Mouse (Mus musculus): ENCODE results near the gene Mx1. TPM values are rescaled to one million over a fixed set of nuclear protein-coding genes. Genes with fewer than 3 reads are reported as not detected.

Gene Mx1
- 0.45 and 1.9 TPM in 2 replicates for polyA plus RNA-seq (2012; rRNA removed)

GRCm38 (mm10) chr16:97462481-97463181 lies at the start of gene Mx1:
Gene Mx1 (minus strand): TSS chr16:97462907.
- Histone ChIP-seq H3K4me1 (ENCODE audit: control insufficient read depth, insufficient read depth, low read length) (no peaks in the 10 kb centered on the region), H3K4me3 (ENCODE audit: insufficient read depth, low read depth, low read length) (no peak within 1 kb of the TSS), H3K36me3 (ENCODE audit: control insufficient read depth, insufficient read depth, low read length) (no peaks in the 10 kb centered on the region), H3K27me3 (replicated peaks; ENCODE audit: control insufficient read depth, insufficient read depth, low read length) (no peaks in the 10 kb centered on the region), H3K27ac (ENCODE audit: insufficient read depth, low read depth, low read length) (no peak within 1 kb of the TSS)
- WGBS, result 36% methylated on average over 4 of the region's 4 CpGs
- TF ChIP-seq CTCF (conservative IDR thresholded peaks at IDR 0.05; ENCODE audit: insufficient read depth, insufficient read length, low read depth, low read length) (no peak), POLR2A (IDR thresholded peaks at IDR 0.05; ENCODE audit: low read depth, low read length) (no peak)
- DNase-seq, result peak; percentile 8

GRCm38 (mm10) chr16:97512347-97512751 lies 49.6 kb upstream of the Mx1 start:
- no peaks in the 10 kb centered on the region for H3K36me3 ChIP-seq (ENCODE audit: control insufficient read depth, insufficient read depth, low read length)
- no peak overlapping the region for H3K27ac ChIP-seq (ENCODE audit: insufficient read depth, low read depth, low read length)
- 93% methylated on average over 12 of the region's 12 CpGs for WGBS

GRCm38 (mm10) chr16:97511495-97511894 lies 48.8 kb upstream of the Mx1 start:
- H3K27ac ChIP-seq (ENCODE audit: insufficient read depth, low read depth, low read length), result no peak overlapping the region
- H3K36me3 ChIP-seq (ENCODE audit: control insufficient read depth, insufficient read depth, low read length), result no peaks in the 10 kb centered on the region
- no peaks in the 10 kb centered on the region for H3K27me3 ChIP-seq (replicated peaks; ENCODE audit: control insufficient read depth, insufficient read depth, low read length)
- no peak for DNase-seq
- no peaks in the 10 kb centered on the region for H3K4me1 ChIP-seq (ENCODE audit: control insufficient read depth, insufficient read depth, low read length)
- H3K4me3 ChIP-seq (ENCODE audit: insufficient read depth, low read depth, low read length), result no peak overlapping the region
- TF ChIP-seq CTCF (conservative IDR thresholded peaks at IDR 0.05; ENCODE audit: insufficient read depth, insufficient read length, low read depth, low read length) (no peak), POLR2A (IDR thresholded peaks at IDR 0.05; ENCODE audit: low read depth, low read length) (no peak)

More at GRCm38 (mm10) chr16:97512347-97512751, 49.6 kb upstream of the Mx1 start:
- Histone ChIP-seq H3K4me3 (ENCODE audit: insufficient read depth, low read depth, low read length) (no peak overlapping the region), H3K27me3 (replicated peaks; ENCODE audit: control insufficient read depth, insufficient read depth, low read length) (no peaks in the 10 kb centered on the region), H3K4me1 (ENCODE audit: control insufficient read depth, insufficient read depth, low read length) (no peaks in the 10 kb centered on the region)
- TF ChIP-seq CTCF (conservative IDR thresholded peaks at IDR 0.05; ENCODE audit: insufficient read depth, insufficient read length, low read depth, low read length), result no peak
- no peak for TF ChIP-seq POLR2A (IDR thresholded peaks at IDR 0.05; ENCODE audit: low read depth, low read length)
- DNase-seq, result no peak

- 41% methylated on average over 5 of the region's 5 CpGs for WGBS
- TF ChIP-seq CTCF (conservative IDR thresholded peaks at IDR 0.05; ENCODE audit: insufficient read depth, insufficient read length, low read depth, low read length), result no peak
- no peak for TF ChIP-seq POLR2A (IDR thresholded peaks at IDR 0.05; ENCODE audit: low read depth, low read length)
- H3K27ac ChIP-seq (ENCODE audit: insufficient read depth, low read depth, low read length), result no peak overlapping the region
- H3K36me3 ChIP-seq (ENCODE audit: control insufficient read depth, insufficient read depth, low read length), result no peaks in the 10 kb centered on the region
- H3K4me1 ChIP-seq (ENCODE audit: control insufficient read depth, insufficient read depth, low read length), result no peaks in the 10 kb centered on the region
- DNase-seq, result no peak
- H3K4me3 ChIP-seq (ENCODE audit: insufficient read depth, low read depth, low read length), result no peak overlapping the region
- H3K27me3 ChIP-seq (replicated peaks; ENCODE audit: control insufficient read depth, insufficient read depth, low read length), result no peaks in the 10 kb centered on the region
Observed at GRCm38 (mm10) chr16:97510849-97511248, 48.1 kb upstream of the Mx1 start.

GRCm38 (mm10) chr16:97507783-97508182 lies 45.1 kb upstream of the Mx1 start:
- Histone ChIP-seq H3K4me3 (ENCODE audit: insufficient read depth, low read depth, low read length) (no peak overlapping the region), H3K27ac (ENCODE audit: insufficient read depth, low read depth, low read length) (no peak overlapping the region), H3K4me1 (ENCODE audit: control insufficient read depth, insufficient read depth, low read length) (no peaks in the 10 kb centered on the region), H3K36me3 (ENCODE audit: control insufficient read depth, insufficient read depth, low read length) (no peaks in the 10 kb centered on the region), H3K27me3 (replicated peaks; ENCODE audit: control insufficient read depth, insufficient read depth, low read length) (no peaks in the 10 kb centered on the region)
- no peak for DNase-seq
- TF ChIP-seq CTCF (conservative IDR thresholded peaks at IDR 0.05; ENCODE audit: insufficient read depth, insufficient read length, low read depth, low read length), result no peak
- TF ChIP-seq POLR2A (IDR thresholded peaks at IDR 0.05; ENCODE audit: low read depth, low read length), result no peak

- Histone ChIP-seq H3K4me1 (ENCODE audit: control insufficient read depth, insufficient read depth, low read length) (no peaks in the 10 kb centered on the region), H3K36me3 (ENCODE audit: control insufficient read depth, insufficient read depth, low read length) (no peaks in the 10 kb centered on the region), H3K27ac (ENCODE audit: insufficient read depth, low read depth, low read length) (no peak overlapping the region), H3K4me3 (ENCODE audit: insufficient read depth, low read depth, low read length) (no peak overlapping the region), H3K27me3 (replicated peaks; ENCODE audit: control insufficient read depth, insufficient read depth, low read length) (no peaks in the 10 kb centered on the region)
- TF ChIP-seq CTCF (conservative IDR thresholded peaks at IDR 0.05; ENCODE audit: insufficient read depth, insufficient read length, low read depth, low read length), result no peak
- TF ChIP-seq POLR2A (IDR thresholded peaks at IDR 0.05; ENCODE audit: low read depth, low read length), result no peak
- peak; percentile 16 for DNase-seq
- WGBS, result 67% methylated on average over 3 of the region's 3 CpGs
Observed at GRCm38 (mm10) chr16:97504793-97505192, 42.1 kb upstream of the Mx1 start.

- H3K4me3 ChIP-seq (ENCODE audit: insufficient read depth, low read depth, low read length), result no peak overlapping the region
- no peak overlapping the region for H3K27ac ChIP-seq (ENCODE audit: insufficient read depth, low read depth, low read length)
- H3K36me3 ChIP-seq (ENCODE audit: control insufficient read depth, insufficient read depth, low read length), result no peaks in the 10 kb centered on the region
- 84% methylated on average over 3 of the region's 3 CpGs for WGBS
- no peak for DNase-seq
- H3K27me3 ChIP-seq (replicated peaks; ENCODE audit: control insufficient read depth, insufficient read depth, low read length), result no peaks in the 10 kb centered on the region
- TF ChIP-seq CTCF (conservative IDR thresholded peaks at IDR 0.05; ENCODE audit: insufficient read depth, insufficient read length, low read depth, low read length), result no peak
- no peaks in the 10 kb centered on the region for H3K4me1 ChIP-seq (ENCODE audit: control insufficient read depth, insufficient read depth, low read length)
Observed at GRCm38 (mm10) chr16:97503849-97504248, 41.1 kb upstream of the Mx1 start.

Measured in kidney, adult 2 months (tissue).